Mouse (Mus musculus) spleen, embryonic (tissue): Measurements from ENCODE around the gene Polrmt.

ENCODE experiments used
- CTCF ChIA-PET: fragments of 350-600 bp; sonication (Branson Sonifier 250); formaldehyde crosslinking; loops from one replicate; lab custom pipeline; 2022; lab: Charles Lee

Gene Polrmt

DNA sequence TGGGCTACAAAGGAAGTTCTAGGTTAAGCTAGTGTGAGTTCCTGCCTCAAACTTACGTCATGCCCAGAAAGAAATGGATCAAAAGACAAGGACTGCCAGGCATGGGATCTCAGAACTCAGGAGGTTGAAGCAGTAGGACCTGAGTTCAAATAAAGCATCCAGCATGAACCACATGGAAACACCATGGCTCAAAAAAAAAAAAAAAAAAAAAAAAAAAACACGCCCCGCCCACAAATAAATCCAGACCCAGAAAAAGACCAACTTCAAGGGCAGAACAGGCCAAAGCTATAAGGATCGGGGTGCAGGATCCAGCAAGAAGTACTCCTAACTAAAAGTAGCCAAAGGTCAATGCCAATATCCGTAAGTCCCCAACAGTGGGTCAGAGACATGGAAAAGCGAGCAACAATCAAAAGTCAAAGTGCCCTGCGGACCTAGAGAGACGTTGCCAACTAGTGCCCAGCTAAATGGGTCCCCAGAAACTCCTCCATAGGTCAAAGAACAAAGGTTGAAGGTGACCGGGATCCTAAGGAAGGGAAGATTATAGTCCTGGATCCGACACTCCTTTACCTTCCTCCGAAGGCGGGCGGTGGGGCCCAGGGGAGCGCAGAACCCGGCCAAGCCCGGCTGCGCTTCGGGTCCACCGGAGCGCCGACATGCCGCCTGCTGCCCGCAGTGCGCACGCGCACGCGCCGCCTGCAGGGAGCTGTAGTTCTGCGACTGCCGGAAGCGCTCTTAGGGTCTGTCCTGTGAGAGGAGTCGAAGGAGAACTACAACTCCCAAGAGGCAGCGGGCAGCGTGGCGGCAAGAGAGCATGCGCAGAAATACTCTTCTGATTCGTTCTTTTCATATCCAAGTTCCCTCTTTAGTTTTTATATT is at the start of gene Polrmt:
Gene Polrmt (minus strand): TSS at position 684 of the 876 bp plus-strand sequence.
- CTCF ChIA-PET: interaction anchor here (0.6 to 1.4 kb wide), 2 partner anchors 77 to 208 kb away, joined by 3 to 4 read pairs; partner anchors contain the start of gene Tpgs1

DNA sequence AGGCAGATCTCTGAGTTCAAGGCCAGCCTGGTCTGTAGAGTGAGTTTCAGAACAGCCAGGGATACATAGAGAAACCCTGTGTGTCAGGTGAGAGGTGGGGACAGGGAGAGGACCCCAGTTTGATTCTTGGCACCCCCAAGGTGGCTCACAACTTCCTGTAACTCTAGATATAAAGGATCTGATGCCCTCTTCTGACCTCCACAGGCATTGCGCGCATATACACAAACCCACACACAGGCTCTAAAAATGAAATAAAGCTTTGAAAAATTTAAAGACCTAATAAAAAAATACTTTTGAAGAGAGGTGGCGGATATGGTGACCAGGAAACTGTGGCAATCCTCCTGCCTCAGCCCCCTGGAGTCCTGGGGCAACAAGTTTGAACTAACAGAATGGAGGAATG is 49.5 kb upstream of the Polrmt start:
- CTCF ChIA-PET: no interaction called here

DNA sequence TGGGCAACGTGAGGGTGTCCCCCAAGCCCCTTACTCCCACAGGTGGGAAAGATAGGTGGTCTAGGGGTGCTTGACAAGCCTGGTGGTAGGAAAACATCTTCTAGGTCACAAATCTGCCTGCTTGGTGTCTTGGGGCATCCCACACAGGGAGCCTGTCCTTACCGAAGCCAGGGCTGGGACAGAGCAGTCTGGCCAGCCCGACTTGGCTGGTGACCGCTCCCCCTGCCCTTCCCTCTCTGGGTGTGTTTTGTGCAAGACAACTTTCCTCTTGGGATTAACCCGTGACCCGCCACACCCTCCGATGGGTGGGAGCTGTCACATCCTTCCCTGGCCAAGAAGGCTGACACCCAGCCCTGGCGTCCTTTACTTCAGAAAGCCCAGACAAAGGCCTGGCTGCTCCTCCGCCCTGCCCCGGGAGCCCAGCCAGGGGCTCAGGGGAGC is 48.1 kb upstream of the Polrmt start:
- CTCF ChIA-PET: no interaction called here

DNA sequence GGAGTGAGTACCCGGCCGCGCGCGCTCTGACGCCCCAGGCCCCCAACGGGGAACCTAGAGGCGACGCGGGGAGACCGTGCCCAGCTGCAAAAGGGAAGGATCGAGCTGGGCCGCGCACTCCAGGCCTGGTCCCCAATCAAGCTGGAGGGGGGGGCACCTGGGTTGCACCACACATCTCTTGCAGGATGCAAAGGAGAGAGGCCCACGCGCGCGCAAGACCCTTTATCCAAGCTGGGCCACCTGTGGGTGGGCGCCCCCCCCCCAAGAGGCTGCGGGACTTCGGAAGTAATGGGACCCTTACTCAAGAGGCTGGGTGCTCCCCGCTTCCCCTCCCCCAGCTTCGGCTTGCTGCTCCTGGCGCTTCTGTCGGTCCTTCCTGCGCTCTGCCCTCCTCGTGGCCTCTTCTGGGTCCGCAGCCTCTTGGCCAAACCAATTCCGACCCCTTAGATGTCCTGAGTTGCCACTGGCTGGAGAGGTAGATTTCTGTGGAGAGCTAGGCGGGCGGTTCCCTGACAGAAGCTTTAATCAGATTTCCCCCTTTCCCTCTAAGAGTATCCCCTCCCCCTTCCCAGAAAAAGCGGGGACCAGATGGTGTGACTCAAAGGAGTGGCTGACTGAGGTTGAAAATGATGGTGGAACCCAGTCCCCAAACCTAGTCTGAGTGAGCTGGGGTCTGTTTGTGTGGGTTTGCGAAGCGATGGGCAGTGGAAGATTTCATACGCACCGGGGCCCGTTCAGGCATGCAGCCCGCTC is 47.5 kb upstream of the Polrmt start:
- CTCF ChIA-PET: interaction anchor here (0.6 to 1.1 kb wide), 3 partner anchors 10 to 123 kb away, joined by 3 to 10 read pairs (median 3); no protein-coding TSS in a partner anchor

DNA sequence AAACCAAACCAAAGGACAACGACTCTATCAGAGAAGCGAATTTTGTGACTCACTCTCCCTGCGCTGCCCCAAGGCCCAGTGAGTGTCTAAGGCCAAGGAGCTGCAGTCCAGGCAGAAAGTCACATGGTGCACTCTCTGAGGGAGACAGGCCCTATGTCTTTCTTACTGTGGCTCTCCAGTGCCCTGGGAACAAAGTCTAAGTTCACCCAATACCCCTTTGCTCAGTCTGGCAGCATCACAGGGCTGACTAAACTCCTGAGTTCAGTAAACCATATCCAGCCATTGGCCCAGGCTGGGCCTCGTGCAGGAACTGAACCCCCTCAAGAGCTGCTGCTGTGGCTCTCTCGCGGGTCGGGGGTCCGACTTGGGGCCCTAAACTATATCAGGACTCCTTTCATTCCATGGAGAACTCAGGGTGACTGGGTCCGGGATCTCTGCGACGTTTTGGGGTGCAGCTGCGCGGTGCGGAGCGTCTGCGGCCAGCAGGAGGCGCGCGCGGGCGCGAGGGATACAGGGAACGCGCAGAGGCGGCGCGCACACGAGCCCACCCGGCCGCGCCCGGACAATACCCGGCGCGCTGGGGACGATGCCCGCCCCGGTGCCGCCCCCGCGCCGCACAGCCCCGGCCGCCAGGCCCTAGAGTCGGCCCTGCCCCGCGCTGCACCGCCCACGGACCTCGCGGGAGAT is 46.8 kb upstream of the Polrmt start, which contains the start of gene Palm:
Gene Palm (plus strand): TSS at position 522 of the 687 bp plus-strand sequence.
- CTCF ChIA-PET: interaction anchor here (0.6 to 1.1 kb wide), 4 partner anchors 10 to 122 kb away, joined by 3 to 10 read pairs (median 4); no protein-coding TSS in a partner anchor

DNA sequence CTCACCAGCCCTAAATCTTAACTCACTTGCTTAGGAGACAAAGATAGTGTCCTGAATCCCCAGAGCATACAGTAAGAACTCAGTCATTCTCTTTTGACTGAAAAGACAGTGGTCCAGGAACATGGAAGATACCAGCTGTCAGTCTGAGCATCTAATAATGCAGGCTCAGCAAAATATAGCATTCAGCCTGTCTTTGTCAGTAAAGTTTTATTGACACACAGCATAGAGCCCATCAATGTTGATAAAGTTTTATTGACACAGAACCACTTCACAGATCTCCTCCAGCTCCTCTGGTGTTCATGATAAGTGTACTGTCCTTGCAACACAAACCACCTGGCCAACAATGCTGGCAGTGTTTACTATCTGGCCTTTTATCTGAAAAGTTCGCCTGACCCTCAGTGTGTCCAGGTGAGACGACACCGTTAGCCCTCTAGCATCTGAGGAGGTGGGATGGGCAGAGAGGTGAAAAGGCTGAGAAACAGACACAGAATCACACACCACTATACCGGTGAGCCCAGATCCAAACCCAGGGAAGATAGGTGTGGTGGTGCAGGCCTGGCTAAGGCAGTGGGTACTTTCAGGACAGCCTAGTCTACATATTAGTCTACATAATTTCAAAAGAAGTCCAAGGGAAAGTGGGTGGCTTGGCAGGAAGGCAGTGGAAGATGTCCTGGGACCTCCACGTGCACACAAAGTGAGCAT is 46.1 kb upstream of the Polrmt start:
- CTCF ChIA-PET: interaction anchor here (0.8 to 0.9 kb wide), 2 partner anchors 9 to 37 kb away, joined by 3 to 4 read pairs; no protein-coding TSS in a partner anchor

DNA sequence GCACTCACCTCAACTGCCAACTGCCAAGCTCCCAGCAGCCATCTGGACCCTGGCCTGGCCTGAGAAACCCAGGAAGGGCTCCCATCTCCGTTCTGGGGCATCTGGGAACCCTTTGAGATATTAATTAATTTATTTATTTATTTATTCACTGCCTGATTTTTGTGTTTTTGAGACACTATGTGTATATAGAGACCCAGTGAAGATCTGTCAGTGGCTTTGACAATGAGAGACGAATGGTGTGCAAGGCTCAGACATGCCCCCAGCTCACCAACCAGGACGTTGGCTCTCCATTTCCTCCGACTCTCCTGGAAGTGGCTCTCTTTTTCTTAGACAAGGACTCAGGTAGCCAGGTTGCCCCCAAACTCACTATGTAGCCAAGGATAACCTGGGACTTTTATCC is 44.5 kb upstream of the Polrmt start, which contains the start of gene Prss57:
Gene Prss57 (minus strand): TSS at position 101 of the 400 bp plus-strand sequence.
- CTCF ChIA-PET: interaction anchor here (1.2 kb wide), 1 partner anchor 10 kb away, joined by 3 read pairs; no protein-coding TSS in a partner anchor

DNA sequence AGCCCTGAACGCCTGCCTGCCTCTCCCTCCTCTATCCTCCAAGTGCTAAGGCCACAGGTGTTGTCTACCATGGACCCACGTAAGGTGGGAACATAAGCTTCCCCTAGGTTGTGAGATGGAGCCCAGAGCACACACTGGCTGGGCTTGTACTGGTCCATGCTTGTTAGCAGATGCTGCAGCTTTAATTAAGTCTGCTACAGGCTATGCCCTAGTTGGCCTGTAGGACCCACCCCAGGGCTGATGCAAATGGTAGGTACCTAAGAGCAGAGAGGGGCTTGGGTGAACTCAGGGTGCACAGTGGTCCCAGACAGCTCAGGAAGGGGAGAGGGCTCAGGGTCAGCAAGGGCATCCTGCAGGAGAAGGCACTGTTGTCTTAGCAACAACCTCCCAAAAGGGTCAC is 43.2 kb upstream of the Polrmt start:
- CTCF ChIA-PET: interaction anchor here (0.6 to 2.0 kb wide), 4 partner anchors 21 to 135 kb away, joined by 3 to 8 read pairs (median 4); partner anchors contain the start of gene Rnf126

DNA sequence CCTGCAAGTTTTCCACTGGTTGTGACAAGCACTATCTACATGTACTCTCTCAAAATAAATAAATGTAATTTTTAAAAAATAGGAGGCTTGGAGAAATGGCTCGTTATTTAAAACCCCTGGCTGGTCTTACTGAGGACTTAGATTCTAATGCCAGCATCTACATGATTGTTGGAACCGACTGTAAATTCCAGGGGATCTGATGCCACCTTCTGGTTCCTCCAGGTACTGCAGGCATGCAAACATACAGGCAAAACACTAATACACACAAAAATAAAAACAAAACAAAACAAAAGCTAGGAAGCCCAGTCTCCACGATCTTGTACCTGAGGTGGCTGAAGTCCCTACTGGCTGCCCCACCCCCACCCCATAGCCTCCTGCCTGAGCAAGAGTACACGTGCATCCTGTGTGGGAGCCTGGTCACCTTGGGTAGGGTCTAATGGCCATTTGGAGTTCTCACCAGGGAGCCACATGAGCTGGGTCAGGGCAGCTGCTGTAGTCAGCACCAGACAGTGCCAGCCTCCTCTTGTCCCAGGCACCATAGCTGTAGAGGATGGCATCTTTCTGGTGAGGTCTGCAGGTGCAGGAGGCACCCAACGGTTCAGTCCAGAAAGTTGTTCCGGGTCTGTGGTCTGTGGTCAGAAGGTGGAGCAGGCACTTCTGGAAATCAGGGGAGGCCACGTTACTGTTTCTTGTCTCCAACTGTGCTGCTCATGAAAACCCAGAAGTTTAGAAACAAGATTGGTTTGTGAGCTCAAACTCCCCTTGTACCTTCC is 42.2 kb upstream of the Polrmt start:
- CTCF ChIA-PET: interaction anchor here (0.7 to 2.0 kb wide), 5 partner anchors 20 to 1604 kb away, joined by 3 to 8 read pairs (median 3); partner anchors contain the start of gene Rnf126

DNA sequence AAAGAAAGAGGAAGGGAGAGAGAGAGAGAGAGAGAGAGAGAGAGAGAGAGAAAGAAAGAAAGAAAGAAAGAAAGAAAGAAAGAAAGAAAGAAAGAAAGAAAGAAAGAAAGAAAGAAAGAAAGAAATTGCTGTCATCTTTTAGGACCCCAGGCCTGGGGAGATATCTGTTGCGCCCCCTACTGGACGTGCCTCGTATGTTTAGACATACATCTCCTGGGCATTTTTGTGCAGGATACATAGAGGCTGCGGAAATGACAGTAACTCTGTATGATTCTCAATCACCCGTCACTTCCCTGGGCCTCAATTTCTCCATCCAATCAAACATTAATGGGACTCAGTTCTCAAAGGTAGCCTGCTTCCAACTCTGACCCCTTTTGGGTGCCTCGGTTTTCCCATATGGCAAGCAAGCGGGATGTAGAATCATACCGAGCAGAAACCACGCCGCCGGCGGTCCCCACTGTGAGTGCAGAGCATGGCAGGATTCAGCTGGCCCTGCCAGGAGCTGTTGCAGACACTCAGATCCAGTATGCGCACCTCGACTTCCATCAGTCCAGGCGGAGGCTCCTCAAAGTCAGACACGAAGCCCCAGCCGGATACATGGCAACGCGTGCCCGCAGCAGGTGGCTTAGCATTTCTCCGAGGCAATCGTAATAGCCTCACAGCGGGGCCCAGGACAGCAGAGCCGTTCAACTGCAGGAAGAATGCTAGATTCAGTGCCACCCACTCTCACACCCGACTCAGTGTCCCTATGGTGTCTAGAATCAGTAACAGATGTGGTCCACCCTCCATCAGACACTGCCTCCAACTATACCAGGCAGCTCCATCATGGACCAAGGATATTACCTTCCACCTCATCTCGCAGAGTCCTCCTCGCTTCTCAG is 37.8 kb upstream of the Polrmt start:
- CTCF ChIA-PET: interaction anchor here (0.7 to 1.2 kb wide), 3 partner anchors 9 to 87 kb away, joined by 3 to 11 read pairs (median 3); partner anchors contain the start of gene Palm

DNA sequence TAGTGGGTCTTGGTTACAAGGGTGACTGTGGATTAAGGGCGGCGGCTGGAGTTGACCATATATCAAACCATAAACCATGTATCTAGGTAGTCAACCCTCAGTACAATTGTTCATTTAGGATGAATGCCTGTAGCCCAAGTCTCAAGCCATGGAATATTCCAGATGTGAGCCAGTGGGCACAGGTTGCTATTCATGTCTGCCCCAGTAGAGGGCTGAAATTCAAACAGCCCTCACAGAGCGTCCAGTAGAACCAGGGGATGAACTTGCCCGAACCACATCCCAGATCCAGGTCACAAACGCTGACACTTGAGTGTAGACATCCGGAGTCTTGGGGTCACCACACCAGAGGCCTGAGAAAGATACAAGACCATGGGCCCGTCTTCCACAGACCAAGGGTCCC is 36.7 kb upstream of the Polrmt start:
- CTCF ChIA-PET: interaction anchor here (0.6 to 0.8 kb wide), 2 partner anchors 10 to 71 kb away, joined by 3 to 4 read pairs; partner anchors contain the start of gene Palm

DNA sequence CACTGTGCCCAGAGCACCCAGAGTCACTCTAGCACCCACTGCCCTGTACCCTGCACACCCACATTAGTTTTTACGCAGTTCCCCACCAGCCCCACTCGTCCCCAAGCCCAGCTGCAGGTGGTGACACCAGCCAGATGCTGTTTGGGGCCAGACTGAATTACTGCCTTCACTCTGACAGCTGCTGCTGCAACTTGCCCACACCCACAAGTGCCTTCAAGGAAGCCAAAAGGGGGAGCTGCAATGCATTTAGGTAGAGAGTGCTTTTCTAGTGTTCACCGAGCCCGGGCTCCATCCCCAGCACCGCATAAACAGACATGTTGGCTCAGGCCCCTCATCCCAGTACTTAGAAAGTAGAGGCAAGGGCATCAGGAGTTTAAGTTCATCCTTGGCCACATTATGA is 35.6 kb upstream of the Polrmt start:
- CTCF ChIA-PET: interaction anchor here (0.7 kb wide), 1 partner anchor 18 kb away, joined by 3 read pairs; no protein-coding TSS in a partner anchor

DNA sequence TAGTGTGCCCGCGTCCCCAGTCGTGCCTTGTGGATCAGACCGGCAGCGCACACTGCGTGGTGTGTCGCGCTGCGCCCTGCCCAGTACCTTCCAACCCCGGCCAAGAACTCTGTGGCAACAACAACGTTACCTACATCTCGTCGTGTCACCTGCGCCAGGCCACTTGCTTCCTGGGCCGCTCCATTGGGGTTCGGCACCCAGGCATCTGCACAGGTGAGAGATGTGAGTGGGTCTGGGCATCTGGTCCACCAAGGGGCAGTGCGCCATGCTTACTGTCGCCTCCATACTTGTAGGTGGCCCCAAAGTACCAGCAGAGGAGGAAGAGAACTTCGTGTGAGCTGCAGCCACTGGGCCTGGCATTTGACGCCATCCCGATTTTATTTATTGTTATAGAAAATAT is 34.8 kb upstream of the Polrmt start:
- CTCF ChIA-PET: no interaction called here

DNA sequence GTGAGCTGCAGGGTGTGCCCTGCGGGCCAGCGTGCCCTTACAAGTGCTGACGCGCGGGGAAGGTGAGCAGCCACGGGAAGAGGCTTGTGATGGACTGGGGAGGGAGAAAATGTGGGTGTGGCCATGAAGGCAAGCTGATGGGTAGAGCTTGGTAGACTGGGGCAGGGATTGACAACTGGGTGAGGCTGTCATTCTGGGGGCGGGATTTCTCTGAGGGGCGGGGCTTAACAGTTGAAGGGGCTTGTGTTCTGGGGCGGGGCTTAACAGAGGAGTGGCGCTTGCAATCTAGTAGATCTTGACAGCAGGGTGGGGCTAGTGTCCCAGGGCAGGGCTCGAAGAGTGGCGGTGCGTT is 34.3 kb upstream of the Polrmt start:
- CTCF ChIA-PET: interaction anchor here (0.9 kb wide), 1 partner anchor 11 kb away, joined by 3 read pairs; no protein-coding TSS in a partner anchor

DNA sequence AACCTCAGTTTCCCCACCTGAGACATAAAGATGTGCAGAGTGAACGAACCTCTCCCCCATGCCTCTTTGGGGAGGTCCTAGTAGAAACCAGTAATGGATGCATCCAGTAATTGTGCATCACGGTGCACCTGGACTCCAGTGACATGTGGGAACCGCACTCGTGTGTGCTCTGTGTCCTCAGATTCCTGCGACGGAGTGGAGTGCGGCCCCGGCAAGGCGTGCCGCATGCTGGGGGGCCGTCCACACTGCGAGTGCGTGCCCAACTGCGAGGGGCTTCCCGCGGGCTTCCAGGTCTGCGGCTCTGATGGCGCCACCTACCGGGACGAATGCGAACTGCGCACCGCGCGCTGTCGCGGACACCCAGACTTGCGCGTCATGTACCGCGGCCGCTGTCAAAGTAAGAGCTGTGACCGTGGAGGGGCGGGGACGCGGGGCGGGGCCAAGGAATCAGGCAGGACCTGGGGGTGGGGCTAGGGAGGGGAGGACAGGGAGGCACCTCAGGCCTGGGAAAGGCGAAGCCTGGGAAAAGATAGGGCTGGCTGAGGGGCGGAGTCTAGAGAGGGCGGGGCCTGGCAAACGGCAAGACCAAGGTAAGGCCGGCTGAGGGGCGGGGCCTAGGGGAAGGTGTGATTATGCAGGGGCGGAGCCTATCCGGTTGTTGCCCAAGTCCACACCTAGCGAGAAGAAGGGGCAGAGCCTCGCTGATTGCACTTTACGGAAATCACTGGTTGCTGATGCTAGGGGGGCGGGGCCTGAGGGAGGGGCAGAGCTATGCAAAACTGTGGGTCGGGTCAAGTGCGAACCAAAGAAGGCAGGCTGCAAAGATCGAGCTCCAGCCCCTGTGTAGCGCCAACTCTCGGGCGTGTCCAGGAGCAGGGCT is 33.6 kb upstream of the Polrmt start:
- CTCF ChIA-PET: interaction anchor here (0.9 to 2.5 kb wide), 2 partner anchors 11 to 12 kb away, joined by 3 to 17 read pairs; partner anchors contain the start of gene Rnf126

DNA sequence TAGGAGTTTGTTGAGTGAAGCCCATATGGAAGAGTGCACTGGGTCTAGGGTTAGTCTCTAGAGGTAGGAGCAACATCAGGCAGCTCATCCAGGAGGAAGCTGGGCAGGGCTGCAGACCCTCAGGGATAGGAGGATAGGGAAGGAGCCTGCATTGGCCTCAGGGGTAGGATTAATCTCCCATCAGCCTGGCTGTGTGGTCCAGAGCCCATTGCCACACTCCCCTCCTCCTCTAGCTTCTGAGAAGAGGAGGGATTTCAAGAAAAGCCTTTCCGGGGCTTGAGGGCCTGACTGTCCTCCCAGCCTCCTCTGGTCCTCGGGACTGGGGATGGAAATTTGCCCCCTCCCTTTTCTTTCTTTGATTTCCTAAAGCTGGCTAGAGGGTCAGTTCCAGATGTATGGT is 32.8 kb upstream of the Polrmt start:
- CTCF ChIA-PET: interaction anchor here (2.5 kb wide), 1 partner anchor 11 kb away, joined by 17 read pairs; the partner anchor contains the start of gene Rnf126

DNA sequence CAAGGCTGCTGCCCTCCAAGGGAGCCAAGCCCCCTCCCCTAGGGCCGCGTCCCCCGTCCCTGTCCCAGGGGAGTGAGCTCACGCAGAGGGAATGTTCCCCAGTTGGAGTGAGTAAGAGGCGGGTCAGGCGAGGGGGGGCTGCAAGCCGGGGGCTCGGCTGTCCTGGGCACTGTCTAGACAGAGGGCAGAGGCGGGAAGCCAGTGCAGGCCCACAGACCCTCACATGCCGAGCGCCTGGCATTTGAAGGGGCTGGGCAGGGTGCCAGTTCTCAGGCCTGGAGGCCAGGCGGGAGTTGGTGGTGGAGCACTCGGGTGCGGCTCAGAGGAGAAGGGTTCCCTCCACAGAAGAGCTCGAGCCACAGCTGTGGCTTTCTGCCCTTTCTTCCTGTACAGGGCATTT is 31.6 kb upstream of the Polrmt start:
- CTCF ChIA-PET: interaction anchor here (0.6 to 2.5 kb wide), 3 partner anchors 10 to 70 kb away, joined by 3 to 17 read pairs (median 3); partner anchors contain the start of genes Palm and Rnf126
